Mouse (Mus musculus) gastrocnemius, postnatal 10 days (tissue): ENCODE results near the gene Ocrl. TPM values are rescaled to one million over a fixed set of nuclear protein-coding genes. Genes with fewer than 3 reads are reported as not detected.

Source experiments
- DNase-seq: peaks from one replicate; pipeline ENCODE4 v3.0.0; 2021; ENCODE audit warnings: mixed read lengths
- total RNA-seq, 2 experiments: library from RNA; stranded (reverse); gene quantifications; 2 replicates each; pipeline ENCODE4 v1.2.3; 2021

The Ocrl gene
- total RNA-seq, 2 experiments from 2014 or later, result 9.8 to 12.1 TPM

GRCm38 (mm10) chrX:47977078-47977477 is 64.9 kb downstream of the Ocrl start:
- no peak for DNase-seq

- DNase-seq, result peak; percentile 50
These were observed 72.9 kb downstream of the Ocrl start for GRCm38 (mm10) chrX:47985000-47985619.

- peak; percentile 20 for DNase-seq
These were observed 75.8 kb downstream of the Ocrl start for GRCm38 (mm10) chrX:47988024-47988423.

GRCm38 (mm10) chrX:47992606-47993005 is 80.4 kb downstream of the Ocrl start:
- peak; percentile 73 for DNase-seq

GRCm38 (mm10) chrX:47998412-47998811 is 86.2 kb downstream of the Ocrl start:
- DNase-seq, result no peak

- no peak for DNase-seq
These were observed 89.0 kb downstream of the Ocrl start for GRCm38 (mm10) chrX:48001151-48001550.

GRCm38 (mm10) chrX:48004786-48005185 is 92.6 kb downstream of the Ocrl start:
- DNase-seq, result no peak

GRCm38 (mm10) chrX:48006062-48006461 is 93.9 kb downstream of the Ocrl start:
- DNase-seq, result no peak

- DNase-seq, result no peak
These were observed 99.5 kb downstream of the Ocrl start for GRCm38 (mm10) chrX:48011656-48012055.

Other genes starting within 250 kb of the Ocrl start
- 1 to 10 TPM; 3.2 to 5.0 TPM for gene Smarca1, start 19.4 kb upstream of the Ocrl start, total RNA-seq
- 10 to 100 TPM; 26.9 to 30.4 TPM for gene Apln, start 122.5 kb downstream of the Ocrl start, total RNA-seq
- 1 to 10 TPM; 2.2 to 3.2 TPM for gene Xpnpep2, start 196.3 kb downstream of the Ocrl start, total RNA-seq
- 1 to 10 TPM in 1 of 2 experiments, under 1 TPM in 1; 0.82 to 1.2 TPM for gene Sash3, start 234.0 kb downstream of the Ocrl start, total RNA-seq